Mouse (Mus musculus) kidney, adult 2 months (tissue): ENCODE measurements around the gene Dennd4a.

Experiments
- CTCF ChIP-seq: fragments of 200-500 bp; conservative IDR thresholded peaks from 2 replicates; pipeline ENCODE4 v1.5.1; 2011; ENCODE audit warnings: low read depth, mild to moderate bottlenecking, control low read depth, low read length, moderate library complexity, mixed read lengths; ENCODE audit not compliant: insufficient read depth, insufficient read length
- POLR2A ChIP-seq: fragments of 200-500 bp; IDR thresholded peaks from one replicate; pipeline ENCODE4 v1.6.1; 2011; ENCODE audit warnings: low read depth, low read length, control low read depth

DNA sequence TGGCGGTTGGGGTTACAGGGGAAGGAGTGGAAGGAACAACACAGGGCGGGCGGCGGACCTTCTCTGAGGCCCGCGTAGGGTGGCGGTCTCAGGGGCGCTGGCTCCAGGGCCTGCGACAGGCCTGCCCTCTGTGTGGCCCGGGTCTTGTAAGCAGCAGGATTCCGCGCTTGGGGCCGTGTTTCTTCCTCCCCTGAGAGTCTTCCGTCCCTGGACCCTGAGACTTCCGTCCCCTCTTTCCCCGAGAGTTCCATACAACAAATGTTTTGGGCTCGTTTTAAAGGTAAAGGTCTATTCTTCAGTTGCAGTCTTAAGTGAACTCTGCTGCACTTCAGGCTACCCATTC is 149.8 kb downstream of the Dennd4a start:
- TF ChIP-seq CTCF (no peak), POLR2A (no peak)
